Mouse (Mus musculus) forebrain, embryonic 14.5 days (tissue): Measurements from ENCODE around the gene Camkmt. TPM values are rescaled to one million over a fixed set of nuclear protein-coding genes. Genes with fewer than 3 reads are reported as not detected.

Experiments
- ATAC-seq: fragments of 200-750 bp; cut with Nextera tagmentation; 2 replicates; pipeline ENCODE4 v1.8.0; 2017; ENCODE audit warnings: mild to moderate bottlenecking, moderate library complexity
- DNase-seq: peaks from one replicate; pipeline ENCODE4 v3.0.0-alpha.2; 2015; ENCODE audit warnings: low spot score
- H3K27ac ChIP-seq: fragments of 300-500 bp; sonication (generic); 2 replicates; pipeline ENCODE4 v1.5.1; 2014; ENCODE audit warnings: low read depth, mild to moderate bottlenecking, control low read depth, low read length, moderate library complexity
- H3K27me3 ChIP-seq: fragments of 300-500 bp; sonication (generic); replicated peaks from 2 replicates; pipeline ENCODE4 v1.6.1; 2014; ENCODE audit warnings: low read length, control low read depth, mixed read lengths; ENCODE audit not compliant: control insufficient read depth, insufficient read depth
- H3K36me3 ChIP-seq: fragments of 300-500 bp; sonication (generic); 2 replicates; pipeline ENCODE4 v1.6.1; 2014; ENCODE audit warnings: low read length, control low read depth; ENCODE audit not compliant: control insufficient read depth, insufficient read depth
- H3K4me1 ChIP-seq: fragments of 300-500 bp; sonication (generic); 2 replicates; pipeline ENCODE4 v1.6.1; 2014; ENCODE audit warnings: antibody characterized with exemption, low read length, control low read depth; ENCODE audit not compliant: control insufficient read depth, insufficient read depth
- H3K4me2 ChIP-seq: fragments of 300-500 bp; sonication (generic); 2 replicates; pipeline ENCODE4 v1.6.1; 2014; ENCODE audit warnings: mild to moderate bottlenecking, control low read depth, low read length
- H3K4me3 ChIP-seq: fragments of 300-500 bp; sonication (generic); 2 replicates; pipeline ENCODE4 v1.5.1; 2014; ENCODE audit warnings: low read depth, low read length, control low read depth
- H3K9ac ChIP-seq: fragments of 300-500 bp; sonication (generic); 2 replicates; pipeline ENCODE4 v1.6.1; 2014; ENCODE audit warnings: mild to moderate bottlenecking, low read length, control low read depth, moderate library complexity
- H3K9me3 ChIP-seq: fragments of 300-500 bp; sonication (generic); replicated peaks from 2 replicates; pipeline ENCODE4 v1.6.1; 2016; ENCODE audit warnings: low read length, control low read depth, mixed read lengths; ENCODE audit not compliant: control insufficient read depth
- WGBS: fragments of 180-500 bp; shearing (Covaris S2); extraction: QIAGEN DNeasy Blood & Tissue Kit; methylation state at CpG from one replicate; pipeline ENCODE4 v1.1.7; 2014; 5-methylcytosine and 5-hydroxymethylcytosine counted together
- polyA plus RNA-seq: library from polyadenylated mRNA; unstranded; fragments of >200 nt; fragmentation: Nextera tagmentation; extraction: Ambion mirVana; gene quantifications from 2 replicates; pipeline ENCODE4 v1.2.1, GENCODE M21; 2014

Camkmt gene
- polyA plus RNA-seq, 1 experiment from 2014 or later = 15.9 TPM

- Histone ChIP-seq H3K4me3 (no peak overlapping the region), H3K4me2 (no peak overlapping the region), H3K9me3 (0 out of 2 replicates have a peak, but pooled peaks cover 6% of the 10 kb centered on the region), H3K9ac (no peak overlapping the region), H3K27me3 (no peaks in the 10 kb centered on the region), H3K27ac (no peak overlapping the region), H3K36me3 (peaks cover 22% of the 10 kb centered on the region; the same call in 1 of the 2 replicates), H3K4me1 (no peaks in the 10 kb centered on the region)
- 93% methylated on average over 3 of the region's 3 CpGs for WGBS
- DNase-seq = no peak
- ATAC-seq = no peak
Observed at GRCm38 (mm10) chr17:85100232-85100631, 9.9 kb downstream of the Camkmt start.

GRCm38 (mm10) chr17:85101751-85102150, 11.4 kb downstream of the Camkmt start:
- no peak overlapping the region for H3K9ac ChIP-seq
- H3K4me3 ChIP-seq = no peak overlapping the region
- no peak overlapping the region for H3K4me2 ChIP-seq
- no peaks in the 10 kb centered on the region for H3K4me1 ChIP-seq
- no peak for DNase-seq
- H3K27ac ChIP-seq = no peak overlapping the region
- no peak for ATAC-seq
- 92% methylated on average over 7 of the region's 7 CpGs for WGBS
- peaks cover 22% of the 10 kb centered on the region; the same call in 1 of the 2 replicates for H3K36me3 ChIP-seq
- 0 out of 2 replicates have a peak, but pooled peaks cover 6% of the 10 kb centered on the region for H3K9me3 ChIP-seq
- no peaks in the 10 kb centered on the region for H3K27me3 ChIP-seq

GRCm38 (mm10) chr17:85103310-85103709, 13.0 kb downstream of the Camkmt start:
- Histone ChIP-seq H3K4me1 (no peaks in the 10 kb centered on the region), H3K9me3 (0 out of 2 replicates have a peak, but pooled peaks cover 3% of the 10 kb centered on the region), H3K27me3 (no peaks in the 10 kb centered on the region), H3K9ac (no peak overlapping the region), H3K36me3 (peaks cover 12% of the 10 kb centered on the region; the same call in 1 of the 2 replicates), H3K27ac (no peak overlapping the region), H3K4me2 (no peak overlapping the region), H3K4me3 (no peak overlapping the region)
- WGBS = 76% methylated on average over 2 of the region's 2 CpGs
- DNase-seq (no peak), ATAC-seq (no peak)

- H3K9ac ChIP-seq = no peak overlapping the region
- WGBS = 100% methylated on average over 1 of the region's 1 CpGs
- no peak overlapping the region for H3K4me2 ChIP-seq
- H3K36me3 ChIP-seq = no peaks in the 10 kb centered on the region
- no peak overlapping the region for H3K4me3 ChIP-seq
- ATAC-seq (no peak), DNase-seq (no peak)
- no peaks in the 10 kb centered on the region for H3K27me3 ChIP-seq
- H3K4me1 ChIP-seq = no peaks in the 10 kb centered on the region
- no peaks in the 10 kb centered on the region for H3K9me3 ChIP-seq
- no peak overlapping the region for H3K27ac ChIP-seq
Observed at GRCm38 (mm10) chr17:85110640-85111039, 20.3 kb downstream of the Camkmt start.

GRCm38 (mm10) chr17:85113441-85113840, 23.1 kb downstream of the Camkmt start:
- no peak overlapping the region for H3K9ac ChIP-seq
- no peak overlapping the region for H3K4me2 ChIP-seq
- no peaks in the 10 kb centered on the region for H3K36me3 ChIP-seq
- DNase-seq = peak; percentile 28
- H3K27ac ChIP-seq = no peak overlapping the region
- no peaks in the 10 kb centered on the region for H3K4me1 ChIP-seq
- ATAC-seq = no peak
- no peaks in the 10 kb centered on the region for H3K9me3 ChIP-seq
- H3K4me3 ChIP-seq = no peak overlapping the region
- no peaks in the 10 kb centered on the region for H3K27me3 ChIP-seq
- WGBS = 79% methylated on average over 8 of the region's 8 CpGs

- Histone ChIP-seq H3K9ac (no peak overlapping the region), H3K36me3 (no peaks in the 10 kb centered on the region), H3K4me3 (no peak overlapping the region), H3K4me1 (no peaks in the 10 kb centered on the region), H3K27me3 (no peaks in the 10 kb centered on the region), H3K27ac (no peak overlapping the region), H3K9me3 (no peaks in the 10 kb centered on the region), H3K4me2 (no peak overlapping the region)
- DNase-seq = peak; percentile 79
- ATAC-seq = no peak
- WGBS = 24% methylated on average over 4 of the region's 4 CpGs
Observed at GRCm38 (mm10) chr17:85116643-85117042, 26.3 kb downstream of the Camkmt start.

GRCm38 (mm10) chr17:85138393-85138792, 48.0 kb downstream of the Camkmt start:
- DNase-seq = no peak
- no peak overlapping the region for H3K4me3 ChIP-seq
- H3K36me3 ChIP-seq = no peaks in the 10 kb centered on the region
- WGBS = 94% methylated on average over 1 of the region's 1 CpGs
- no peak overlapping the region for H3K9ac ChIP-seq
- no peak for ATAC-seq
- H3K27ac ChIP-seq = no peak overlapping the region
- H3K4me1 ChIP-seq = no peaks in the 10 kb centered on the region; the same call in 1 of the 2 replicates
- H3K27me3 ChIP-seq = no peaks in the 10 kb centered on the region
- no peak overlapping the region for H3K4me2 ChIP-seq
- H3K9me3 ChIP-seq = no peaks in the 10 kb centered on the region

- no peak for ATAC-seq
- no peaks in the 10 kb centered on the region for H3K9me3 ChIP-seq
- no peaks in the 10 kb centered on the region for H3K36me3 ChIP-seq
- H3K4me3 ChIP-seq = no peak overlapping the region
- H3K27me3 ChIP-seq = no peaks in the 10 kb centered on the region
- H3K9ac ChIP-seq = no peak overlapping the region
- no peak for DNase-seq
- no peak overlapping the region for H3K27ac ChIP-seq
- no peak overlapping the region for H3K4me2 ChIP-seq
- WGBS = 74% methylated on average over 3 of the region's 3 CpGs
- no peaks in the 10 kb centered on the region; the same call in 1 of the 2 replicates for H3K4me1 ChIP-seq
Observed at GRCm38 (mm10) chr17:85141621-85142020, 51.3 kb downstream of the Camkmt start.

GRCm38 (mm10) chr17:85142495-85143111, 52.3 kb downstream of the Camkmt start:
- no peak for DNase-seq
- WGBS = 13% methylated on average over 5 of the region's 5 CpGs
- no peak overlapping the region for H3K4me2 ChIP-seq

More at GRCm38 (mm10) chr17:85142495-85143111, 52.3 kb downstream of the Camkmt start:
- Histone ChIP-seq H3K4me3 (no peak overlapping the region), H3K4me1 (no peaks in the 10 kb centered on the region; the same call in 1 of the 2 replicates), H3K9ac (no peak overlapping the region), H3K36me3 (no peaks in the 10 kb centered on the region), H3K27ac (no peak overlapping the region), H3K9me3 (no peaks in the 10 kb centered on the region), H3K27me3 (no peaks in the 10 kb centered on the region)
- no peak for ATAC-seq
